Mouse (Mus musculus): ENCODE data around the gene Sirt6.

DNA sequence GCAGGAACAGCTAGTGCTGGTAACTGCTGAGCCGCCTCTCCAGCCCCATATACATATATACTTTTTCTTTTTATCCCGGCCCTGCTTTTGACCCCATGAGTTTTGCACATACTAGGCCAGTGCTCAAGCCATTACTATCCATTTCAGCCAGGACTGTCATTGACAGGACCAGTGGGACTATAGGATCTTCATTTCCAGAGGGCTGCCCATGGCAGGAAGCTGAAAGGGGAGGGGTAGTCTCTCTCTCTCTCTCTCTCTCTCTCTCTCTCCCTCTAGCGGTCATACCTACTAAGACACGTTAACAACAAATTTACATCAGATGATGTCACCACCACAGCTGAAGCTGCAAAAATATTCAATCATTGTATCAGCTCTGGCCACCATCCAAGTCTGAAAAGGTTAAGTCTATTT is 24.9 kb downstream of the Sirt6 start:
- peak; percentile 41; the same call in 1 of the 2 replicates for TF ChIP-seq CTCF (IDR thresholded peaks at IDR 0.05; ENCODE audit: low read depth, low read length)
- TF ChIP-seq TAL1 (conservative IDR thresholded peaks at IDR 0.05; ENCODE audit: low read depth, low read length) = no peak
- no peak for TF ChIP-seq POLR2AphosphoS5 (IDR thresholded peaks at IDR 0.05; ENCODE audit: insufficient replicate concordance, low read depth, low read length)
- no peak for TF ChIP-seq GATA2 (IDR thresholded peaks at IDR 0.05; ENCODE audit: borderline replicate concordance, low read depth, low read length)

Data from G1E (cell line).